Mouse (Mus musculus): ENCODE measurements at regions not wholly inside any gene's neighbourhood (a gene's known extent, or its start where the extent isn't known, plus 50 kb on each side); places are given as distances from the start of the nearest gene placed in this dataset.

DNA sequence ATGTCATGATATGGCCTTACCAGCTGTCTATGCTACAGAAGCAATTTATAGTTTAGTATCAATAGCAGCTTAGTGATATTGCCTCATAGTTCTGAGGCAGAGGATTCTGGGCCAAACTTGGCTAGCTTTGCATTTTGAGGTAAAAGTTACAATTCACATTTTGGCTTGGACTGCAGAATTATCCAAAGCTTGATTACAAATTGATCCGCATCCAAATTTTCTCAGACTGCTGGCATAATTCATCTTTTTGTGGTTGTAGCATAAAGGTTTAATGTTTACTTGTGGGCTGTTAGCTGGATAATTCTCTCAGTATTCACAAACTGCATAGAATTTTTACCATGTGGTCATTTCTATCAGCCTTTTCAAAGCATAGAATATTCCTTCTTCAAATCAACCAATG, 589.9 kb upstream of the Pdcd1 start:
- 93% methylated on average over 1 of the region's 1 CpGs for WGBS (ENCODE audit: insufficient replicate concordance)
- Histone ChIP-seq H3K27ac (ENCODE audit: low read depth) (no peak overlapping the region), H3K27me3 (ENCODE audit: insufficient read depth, low read length) (no peaks in the 10 kb centered on the region), H3K9me3 (ENCODE audit: low read length) (no peaks in the 10 kb centered on the region), H3K9ac (replicated peaks) (no peak overlapping the region), H3K36me3 (replicated peaks; ENCODE audit: insufficient read depth, low read length) (no peaks in the 10 kb centered on the region), H3K4me1 (ENCODE audit: insufficient read depth) (no peaks in the 10 kb centered on the region), H3K4me3 (ENCODE audit: low read depth, low read length) (no peak overlapping the region), H3K4me2 (ENCODE audit: low read depth, low read length) (no peak overlapping the region)
- ATAC-seq (no peak), DNase-seq (no peak)
- TF ChIP-seq CTCF (IDR thresholded peaks at IDR 0.05; ENCODE audit: low read depth): no peak
- TF ChIP-seq EP300 (IDR thresholded peaks at IDR 0.05; ENCODE audit: low read depth): no peak

DNA sequence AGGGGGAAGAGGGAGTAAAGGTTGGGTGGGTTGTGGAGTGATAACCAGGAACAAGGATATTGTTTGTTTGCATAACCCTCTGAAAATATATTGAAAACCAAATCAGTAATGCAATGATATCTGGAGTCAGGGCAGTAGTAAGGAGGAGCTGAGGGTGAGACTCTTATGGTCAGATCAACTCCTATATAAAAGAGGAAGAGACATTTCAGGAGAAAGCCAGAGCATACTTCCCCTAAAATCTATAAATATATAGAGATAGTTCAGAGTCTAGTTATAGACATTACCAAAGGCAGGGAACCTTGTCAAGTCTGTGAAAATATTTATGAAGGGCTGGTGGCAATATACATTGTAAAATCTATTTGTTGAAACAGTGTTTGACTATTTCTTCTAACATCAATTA, 605.9 kb upstream of the Pdcd1 start:
- H3K9ac ChIP-seq (replicated peaks): no peak overlapping the region
- no peak for DNase-seq
- no peak overlapping the region for H3K27ac ChIP-seq (ENCODE audit: low read depth)
- no peak for ATAC-seq
- no peak overlapping the region for H3K4me3 ChIP-seq (ENCODE audit: low read depth, low read length)
- TF ChIP-seq EP300 (IDR thresholded peaks at IDR 0.05; ENCODE audit: low read depth) (no peak), CTCF (IDR thresholded peaks at IDR 0.05; ENCODE audit: low read depth) (no peak)
- no peaks in the 10 kb centered on the region for H3K9me3 ChIP-seq (ENCODE audit: low read length)
- H3K4me2 ChIP-seq (ENCODE audit: low read depth, low read length): no peak overlapping the region
- no peaks in the 10 kb centered on the region for H3K36me3 ChIP-seq (replicated peaks; ENCODE audit: insufficient read depth, low read length)
- no peaks in the 10 kb centered on the region for H3K27me3 ChIP-seq (ENCODE audit: insufficient read depth, low read length)
- no peaks in the 10 kb centered on the region for H3K4me1 ChIP-seq (ENCODE audit: insufficient read depth)

DNA sequence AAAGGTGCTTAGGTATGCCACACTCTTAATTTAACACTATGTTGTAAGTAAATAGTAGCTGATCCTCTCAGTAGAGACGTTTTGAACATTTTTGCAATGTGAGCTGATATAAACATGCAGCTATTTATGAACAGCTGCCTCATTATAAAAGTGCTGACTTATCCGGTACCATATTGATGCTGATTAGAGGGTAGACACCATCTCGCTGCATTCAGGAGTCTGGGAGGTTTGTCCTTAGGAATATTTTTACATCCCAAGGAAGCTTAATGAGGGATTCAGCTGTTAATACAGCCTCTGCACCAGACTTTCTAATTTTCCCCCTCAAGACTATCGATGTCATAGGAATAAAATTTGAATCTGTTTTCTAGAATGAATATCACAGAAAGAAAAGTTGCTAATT, 619.3 kb upstream of the Pdcd1 start:
- Histone ChIP-seq H3K27ac (ENCODE audit: low read depth) (no peak overlapping the region), H3K4me1 (ENCODE audit: insufficient read depth) (no peaks in the 10 kb centered on the region), H3K9ac (replicated peaks) (no peak overlapping the region), H3K4me3 (ENCODE audit: low read depth, low read length) (no peak overlapping the region), H3K9me3 (ENCODE audit: low read length) (no peaks in the 10 kb centered on the region), H3K4me2 (ENCODE audit: low read depth, low read length) (no peak overlapping the region), H3K27me3 (ENCODE audit: insufficient read depth, low read length) (no peaks in the 10 kb centered on the region), H3K36me3 (replicated peaks; ENCODE audit: insufficient read depth, low read length) (no peaks in the 10 kb centered on the region)
- 62% methylated on average over 4 of the region's 4 CpGs for WGBS (ENCODE audit: insufficient replicate concordance)
- no peak for ATAC-seq
- TF ChIP-seq CTCF (IDR thresholded peaks at IDR 0.05; ENCODE audit: low read depth) (no peak), EP300 (IDR thresholded peaks at IDR 0.05; ENCODE audit: low read depth) (no peak)
- DNase-seq: no peak

DNA sequence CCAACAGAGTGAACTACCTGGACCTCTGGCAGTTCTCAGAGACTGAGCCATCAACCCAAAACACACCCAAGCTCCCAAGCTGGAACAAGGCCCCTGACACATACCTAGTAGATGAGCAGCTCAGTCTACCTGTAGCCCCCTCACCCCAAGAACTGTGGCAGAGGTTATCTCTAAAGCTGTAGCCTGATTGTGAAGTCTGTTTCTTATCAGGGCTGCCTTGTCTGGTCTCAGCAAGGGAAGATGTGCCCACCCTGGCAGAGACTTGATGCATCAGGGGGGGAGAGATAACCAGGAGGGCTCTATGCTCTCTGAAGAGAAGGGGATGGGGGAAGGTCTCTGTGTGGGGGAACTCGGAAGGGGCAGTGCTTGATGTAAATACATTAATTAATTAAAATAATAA, 612.9 kb upstream of the Fam174a start:
- H3K4me1 ChIP-seq (ENCODE audit: insufficient read depth): no peaks in the 10 kb centered on the region
- no peaks in the 10 kb centered on the region for H3K36me3 ChIP-seq (replicated peaks; ENCODE audit: insufficient read depth, low read length)
- H3K4me3 ChIP-seq (ENCODE audit: low read depth, low read length): no peak overlapping the region
- no peaks in the 10 kb centered on the region for H3K27me3 ChIP-seq (ENCODE audit: insufficient read depth, low read length)
- H3K9ac ChIP-seq (replicated peaks): no peak overlapping the region
- H3K9me3 ChIP-seq (ENCODE audit: low read length): no peaks in the 10 kb centered on the region
- no peak overlapping the region for H3K4me2 ChIP-seq (ENCODE audit: low read depth, low read length)
- ATAC-seq: no peak
- DNase-seq: no peak
- 52% methylated on average over 1 of the region's 1 CpGs for WGBS (ENCODE audit: insufficient replicate concordance)
- no peak for TF ChIP-seq CTCF (IDR thresholded peaks at IDR 0.05; ENCODE audit: low read depth)
- TF ChIP-seq EP300 (IDR thresholded peaks at IDR 0.05; ENCODE audit: low read depth): no peak
- no peak overlapping the region for H3K27ac ChIP-seq (ENCODE audit: low read depth)

DNA sequence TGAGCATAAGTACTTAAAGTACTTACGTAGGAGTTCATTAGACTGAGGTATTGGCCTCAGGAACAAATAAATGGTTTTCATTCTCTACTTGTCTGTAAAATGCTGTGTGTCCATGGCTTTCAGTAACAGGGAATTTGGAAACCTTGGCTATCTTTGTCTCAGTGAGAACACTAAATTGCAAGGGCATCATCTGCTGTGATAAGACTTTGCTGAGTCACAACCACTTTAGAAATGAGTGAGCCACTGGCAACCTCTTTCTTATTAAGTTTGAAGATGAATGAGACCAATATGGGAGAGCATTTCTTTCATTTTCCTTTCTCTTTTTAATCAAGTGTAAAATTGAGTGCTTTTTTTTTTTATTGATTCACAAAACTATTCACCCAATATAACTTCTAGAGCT, 611.7 kb upstream of the Fam174a start:
- Histone ChIP-seq H3K4me1 (ENCODE audit: insufficient read depth) (no peaks in the 10 kb centered on the region), H3K9ac (replicated peaks) (no peak overlapping the region), H3K9me3 (ENCODE audit: low read length) (no peaks in the 10 kb centered on the region), H3K27me3 (ENCODE audit: insufficient read depth, low read length) (no peaks in the 10 kb centered on the region), H3K4me3 (ENCODE audit: low read depth, low read length) (no peak overlapping the region), H3K36me3 (replicated peaks; ENCODE audit: insufficient read depth, low read length) (no peaks in the 10 kb centered on the region), H3K4me2 (ENCODE audit: low read depth, low read length) (no peak overlapping the region), H3K27ac (ENCODE audit: low read depth) (no peak overlapping the region)
- TF ChIP-seq CTCF (IDR thresholded peaks at IDR 0.05; ENCODE audit: low read depth): no peak
- 0 out of 2 replicates have a peak, but pooled peaks have one; percentile 13 for TF ChIP-seq EP300 (IDR thresholded peaks at IDR 0.05; ENCODE audit: low read depth)
- ATAC-seq (no peak), DNase-seq (no peak)
- 78% methylated on average over 1 of the region's 1 CpGs for WGBS (ENCODE audit: insufficient replicate concordance)

DNA sequence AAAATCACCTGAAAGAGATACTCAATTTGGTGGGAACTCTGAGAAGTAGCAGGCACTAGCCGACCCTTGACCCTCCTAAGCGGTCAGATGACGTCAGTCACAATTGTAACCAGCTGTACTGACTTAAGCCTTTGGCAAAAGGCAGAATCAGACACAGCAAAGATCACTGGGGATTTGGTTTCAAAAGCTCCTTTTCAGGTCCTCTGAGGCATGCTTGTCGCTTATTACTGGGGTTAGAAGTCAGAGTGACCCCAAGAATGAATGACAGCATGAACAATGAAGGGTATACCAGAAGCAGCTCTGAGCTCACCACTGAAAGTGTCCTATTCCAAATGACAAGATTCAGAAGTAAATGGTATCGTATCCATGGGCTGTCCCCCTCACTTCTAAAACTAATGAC, 600.6 kb upstream of the Fam174a start:
- Histone ChIP-seq H3K9me3 (ENCODE audit: low read length) (no peaks in the 10 kb centered on the region), H3K4me1 (ENCODE audit: insufficient read depth) (no peaks in the 10 kb centered on the region), H3K27ac (ENCODE audit: low read depth) (no peak overlapping the region), H3K9ac (replicated peaks) (no peak overlapping the region), H3K4me3 (ENCODE audit: low read depth, low read length) (no peak overlapping the region), H3K27me3 (ENCODE audit: insufficient read depth, low read length) (no peaks in the 10 kb centered on the region), H3K36me3 (replicated peaks; ENCODE audit: insufficient read depth, low read length) (no peaks in the 10 kb centered on the region), H3K4me2 (ENCODE audit: low read depth, low read length) (no peak overlapping the region)
- 71% methylated on average over 5 of the region's 5 CpGs for WGBS (ENCODE audit: insufficient replicate concordance)
- TF ChIP-seq EP300 (IDR thresholded peaks at IDR 0.05; ENCODE audit: low read depth) (no peak), CTCF (IDR thresholded peaks at IDR 0.05; ENCODE audit: low read depth) (no peak)
- DNase-seq (no peak), ATAC-seq (no peak)

DNA sequence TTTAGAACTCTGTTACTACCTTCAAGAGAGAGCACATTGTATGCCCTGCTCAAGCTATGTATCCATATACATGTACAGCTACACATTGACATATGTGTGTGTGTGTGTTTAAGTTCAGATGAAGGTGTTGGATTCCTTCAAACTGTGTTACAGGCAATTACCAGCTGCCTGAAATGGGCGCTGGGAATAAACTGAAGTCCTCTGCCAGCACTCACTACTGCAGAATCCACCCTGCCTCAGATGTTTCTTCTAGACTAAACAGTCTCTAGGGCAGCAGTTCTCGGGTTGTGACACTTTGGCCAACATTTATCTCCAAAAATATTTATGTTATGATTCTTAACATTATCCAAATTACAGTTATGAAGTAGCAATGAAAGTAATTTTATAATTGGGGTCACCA, 595.7 kb upstream of the Fam174a start:
- WGBS (ENCODE audit: insufficient replicate concordance): 60% methylated on average over 2 of the region's 2 CpGs
- H3K9me3 ChIP-seq (ENCODE audit: low read length): no peaks in the 10 kb centered on the region
- H3K4me1 ChIP-seq (ENCODE audit: insufficient read depth): no peaks in the 10 kb centered on the region
- no peak overlapping the region for H3K27ac ChIP-seq (ENCODE audit: low read depth)
- TF ChIP-seq EP300 (IDR thresholded peaks at IDR 0.05; ENCODE audit: low read depth) (no peak), CTCF (IDR thresholded peaks at IDR 0.05; ENCODE audit: low read depth) (no peak)
- ATAC-seq: no peak
- no peak overlapping the region for H3K4me2 ChIP-seq (ENCODE audit: low read depth, low read length)
- H3K9ac ChIP-seq (replicated peaks): no peak overlapping the region
- no peak overlapping the region for H3K4me3 ChIP-seq (ENCODE audit: low read depth, low read length)
- no peaks in the 10 kb centered on the region for H3K27me3 ChIP-seq (ENCODE audit: insufficient read depth, low read length)
- no peak for DNase-seq
- H3K36me3 ChIP-seq (replicated peaks; ENCODE audit: insufficient read depth, low read length): no peaks in the 10 kb centered on the region
